Mouse (Mus musculus) B cell, adult (primary cell): Measurements from ENCODE around the gene Ypel5. TPM values are rescaled to one million over a fixed set of nuclear protein-coding genes. Genes with fewer than 3 reads are reported as not detected.

ENCODE experiments used
- total RNA-seq: library from RNA; stranded (reverse); gene quantifications from 4 replicates; pipeline ENCODE4 v1.2.4, GENCODE M21; 2023; ENCODE audit not compliant: inconsistent age

Gene Ypel5
- total RNA-seq, result 156 to 174 TPM (median 169 TPM) in 4 replicates

GRCm38 (mm10) chr17:72836158-72837115 is at the start of gene Ypel5:
Ypel5 (plus strand) TSS chr17:72836453.

Other genes with a start within 250 kb of the Ypel5 start
- gene Alk, start 231.8 kb upstream of the Ypel5 start, total RNA-seq, result 1.1 to 1.6 TPM (median 1.3 TPM) in 4 replicates
- gene Lbh, start 81.9 kb downstream of the Ypel5 start, total RNA-seq, result 382 to 404 TPM (median 388 TPM) in 4 replicates